Mouse (Mus musculus) heart, adult 2 months (tissue): Measurements from ENCODE around the gene Dock8.

Experiments used
- CTCF ChIP-seq: fragments of 200-600 bp; IDR thresholded peaks from 2 replicates; pipeline ENCODE4 v1.8.1; 2022; ENCODE audit warnings: antibody characterized with exemption, mild to moderate bottlenecking, moderate library complexity
- EP300 ChIP-seq: fragments of 200-500 bp; IDR thresholded peaks from 2 replicates; pipeline ENCODE4 v1.6.1; 2011; ENCODE audit warnings: low read depth, low read length, control low read depth; ENCODE audit not compliant: insufficient read depth
- POLR2A ChIP-seq: fragments of 200-500 bp; IDR thresholded peaks from 2 replicates; pipeline ENCODE4 v1.6.1; 2011; ENCODE audit warnings: mild to moderate bottlenecking, low read depth, low read length, control low read depth; ENCODE audit not compliant: insufficient read depth

DNA sequence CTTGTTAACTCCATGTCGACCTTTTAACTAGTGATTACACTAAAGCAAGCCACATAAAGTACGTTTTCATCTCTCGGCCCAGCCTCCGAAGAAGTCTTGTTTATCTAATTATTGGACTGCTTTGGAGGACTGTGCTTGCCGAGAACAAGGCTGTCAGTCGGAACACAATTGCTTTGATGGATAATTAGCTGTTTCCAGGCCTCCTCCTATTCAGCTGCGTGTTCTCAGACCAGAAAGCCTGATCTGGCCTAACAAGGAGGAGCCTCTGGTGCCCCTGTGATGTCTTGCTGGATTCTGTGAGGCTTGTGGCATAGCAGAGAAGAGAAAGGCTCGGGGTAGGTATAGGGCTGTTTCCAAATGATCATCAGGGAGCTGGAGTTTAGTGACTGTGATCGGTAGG, 106.3 kb downstream of the Dock8 start:
- TF ChIP-seq CTCF, result no peak
- TF ChIP-seq POLR2A, result no peak
- TF ChIP-seq EP300, result no peak
